Mouse (Mus musculus) embryonic fibroblast, embryonic 13.5 days (primary cell): ENCODE data around the gene Rufy3. TPM values are rescaled to one million over a fixed set of nuclear protein-coding genes. Genes with fewer than 3 reads are reported as not detected.

Source experiments
- H3K27ac ChIP-seq: 2 replicates; pipeline ENCODE4 v1.5.1; 2012; ENCODE audit warnings: low read length, control low read depth, inconsistent platforms; ENCODE audit not compliant: insufficient read depth
- H3K4me1 ChIP-seq: 2 replicates; pipeline ENCODE4 v1.6.1; 2011; ENCODE audit warnings: low read length; ENCODE audit not compliant: control insufficient read depth, insufficient read depth
- H3K4me3 ChIP-seq: 2 replicates; pipeline ENCODE4 v1.5.1; 2011; ENCODE audit warnings: mild to moderate bottlenecking, control low read depth, low read length; ENCODE audit not compliant: insufficient read depth
- CTCF ChIP-seq: IDR thresholded peaks from 2 replicates; pipeline ENCODE4 v1.5.1; 2011; ENCODE audit warnings: mild to moderate bottlenecking, control low read depth, low read length, moderate library complexity, borderline replicate concordance; ENCODE audit not compliant: insufficient read depth
- POLR2A ChIP-seq: IDR thresholded peaks from 2 replicates; pipeline ENCODE4 v1.6.1; 2011; ENCODE audit warnings: low read depth, mild to moderate bottlenecking, control low read depth, low read length, moderate library complexity
- polyA plus RNA-seq: library from polyadenylated mRNA; stranded (reverse); fragments of >200 nt; gene quantifications from 2 replicates; pipeline ENCODE4 v1.2.4, GENCODE M21; 2011; ENCODE audit warnings: low read depth; ENCODE audit not compliant: missing spikeins, insufficient read length

Gene Rufy3
- polyA plus RNA-seq, 1 experiment, result 11.3 TPM

GRCm38 (mm10) chr5:88575506-88576338, 10.9 kb downstream of the Rufy3 start:
- H3K4me3 ChIP-seq, result no peak overlapping the region
- TF ChIP-seq POLR2A (no peak), CTCF (no peak)
- H3K4me1 ChIP-seq, result no peaks in the 10 kb centered on the region
- H3K27ac ChIP-seq, result no peak overlapping the region

DNA sequence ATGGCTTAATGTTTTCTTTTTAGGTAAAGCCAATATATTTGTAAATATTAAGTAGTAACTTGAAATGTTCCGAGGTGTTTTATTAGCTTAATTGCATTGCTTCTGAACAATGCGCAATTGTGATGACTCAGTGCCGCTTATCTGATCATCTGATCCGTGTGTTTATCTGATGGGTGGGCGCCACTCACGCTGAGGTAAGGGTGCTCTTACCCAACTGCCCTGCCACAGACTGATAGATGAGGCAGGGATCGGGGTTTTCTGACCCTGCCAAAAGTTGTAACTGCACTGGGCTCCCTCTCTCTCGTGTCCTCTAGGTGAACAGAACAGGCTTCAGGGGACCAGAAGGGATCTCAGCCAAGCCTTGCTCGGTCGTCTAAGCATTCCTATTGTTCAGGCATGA, 15.8 kb downstream of the Rufy3 start:
- Histone ChIP-seq H3K4me3 (no peak overlapping the region), H3K4me1 (0 out of 2 replicates have a peak, but pooled peaks cover 1% of the 10 kb centered on the region)

DNA sequence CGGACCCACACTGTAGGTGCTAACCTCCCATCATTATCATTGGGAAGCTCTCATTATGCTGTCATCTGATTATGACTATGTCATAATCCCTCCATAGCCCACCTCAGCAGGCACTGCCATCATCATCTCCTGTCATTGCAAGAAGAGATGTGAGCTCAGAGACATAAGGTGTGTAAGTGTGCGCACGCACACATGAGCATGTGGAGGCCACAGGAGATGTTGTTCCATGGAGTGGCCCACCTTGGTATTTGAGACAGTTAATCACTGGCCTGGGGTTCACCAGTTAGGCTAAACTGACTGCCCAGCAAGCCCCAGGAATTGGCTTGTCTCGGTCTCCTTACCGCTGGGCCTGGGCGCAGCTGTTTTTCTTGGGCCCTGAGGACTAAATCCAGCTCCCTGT, 16.5 kb downstream of the Rufy3 start:
- Histone ChIP-seq H3K4me3 (no peak overlapping the region), H3K4me1 (0 out of 2 replicates have a peak, but pooled peaks cover 1% of the 10 kb centered on the region), H3K27ac (no peak overlapping the region)
- TF ChIP-seq CTCF (no peak), POLR2A (no peak)

More for the DNA sequence above, 15.8 kb downstream of the Rufy3 start:
- H3K27ac ChIP-seq, result no peak overlapping the region
- TF ChIP-seq POLR2A, result no peak
- TF ChIP-seq CTCF, result no peak

DNA sequence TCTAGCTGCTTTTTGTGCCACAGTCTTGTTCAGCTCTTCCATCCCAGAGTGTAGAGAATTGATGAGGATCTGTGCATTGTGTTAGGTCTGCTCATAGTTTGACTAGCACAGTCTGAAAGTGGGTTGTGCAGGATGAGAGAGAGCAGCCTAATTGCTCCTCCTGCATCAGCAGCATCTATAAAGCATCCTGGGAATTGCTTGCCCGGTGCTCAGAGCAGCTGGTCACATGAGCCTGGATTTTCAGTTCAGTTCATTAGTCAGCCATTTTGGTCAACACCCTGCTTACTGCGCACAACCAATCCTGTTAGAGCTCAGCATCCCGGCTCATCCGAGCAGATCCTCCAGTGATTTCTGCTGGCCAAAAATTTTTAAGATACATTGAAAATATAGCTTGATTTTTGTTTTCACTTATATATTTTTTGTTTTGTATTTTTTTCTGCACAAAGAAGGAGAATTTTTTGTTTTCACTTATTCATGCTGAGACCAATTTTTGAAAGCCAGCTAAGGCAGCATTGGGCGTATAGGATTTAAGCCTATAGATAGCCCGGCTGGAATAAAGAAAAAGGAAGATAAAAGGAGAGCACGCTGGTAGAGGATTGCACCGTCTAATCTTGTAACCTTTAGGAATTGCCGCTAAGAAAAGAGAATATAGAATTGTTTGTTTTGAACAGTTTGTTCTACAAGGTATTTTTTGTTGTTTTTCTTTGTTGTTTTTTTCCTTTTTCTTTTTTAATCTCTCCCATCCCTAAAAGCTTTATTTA, 18.6 kb downstream of the Rufy3 start:
- no peak for TF ChIP-seq CTCF
- TF ChIP-seq POLR2A, result no peak
- Histone ChIP-seq H3K27ac (no peak overlapping the region), H3K4me1 (0 out of 2 replicates have a peak, but pooled peaks cover 1% of the 10 kb centered on the region), H3K4me3 (no peak overlapping the region)

GRCm38 (mm10) chr5:88584061-88584460, 19.2 kb downstream of the Rufy3 start:
- TF ChIP-seq CTCF (no peak), POLR2A (no peak)
- Histone ChIP-seq H3K4me1 (0 out of 2 replicates have a peak, but pooled peaks cover 1% of the 10 kb centered on the region), H3K27ac (no peak overlapping the region), H3K4me3 (no peak overlapping the region)

DNA sequence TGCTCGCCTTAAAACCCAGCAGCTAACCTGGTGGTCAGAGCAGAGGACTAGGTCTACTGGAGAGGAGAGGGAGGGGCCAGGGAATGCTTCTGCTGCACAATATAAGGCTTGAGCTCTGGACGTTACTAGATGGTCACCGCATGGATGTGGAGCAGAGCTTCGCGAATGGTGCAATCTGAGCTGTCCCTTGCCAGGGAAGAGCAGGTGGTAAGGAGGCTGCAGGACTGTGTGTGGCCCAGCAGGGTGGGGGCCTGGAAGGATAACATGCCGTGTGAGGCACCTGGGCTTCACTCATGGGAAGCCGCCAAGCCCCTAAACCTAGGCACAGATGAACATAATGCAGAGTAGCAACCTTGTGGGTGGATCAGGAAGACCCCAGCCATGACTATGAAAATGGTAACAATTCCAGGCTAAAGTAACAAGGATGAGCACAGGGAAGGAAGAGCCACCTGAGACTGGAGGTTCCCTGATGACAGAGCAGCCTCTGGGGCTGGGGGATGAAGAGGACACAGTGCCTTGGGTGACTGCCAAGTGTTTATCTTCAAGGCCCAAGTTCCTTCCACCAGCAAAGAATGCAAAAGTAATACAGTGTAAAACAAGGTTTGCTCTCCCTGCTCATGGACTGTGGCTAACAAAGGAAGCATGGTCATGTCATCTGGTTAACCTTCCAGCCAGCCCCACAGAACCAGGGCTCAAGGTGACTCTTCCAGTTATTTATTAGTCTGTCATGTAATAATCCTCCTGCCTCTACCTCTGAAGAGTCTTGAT, 21.8 kb downstream of the Rufy3 start:
- Histone ChIP-seq H3K4me1 (0 out of 2 replicates have a peak, but pooled peaks cover 1% of the 10 kb centered on the region), H3K4me3 (no peak overlapping the region), H3K27ac (no peak overlapping the region)
- TF ChIP-seq POLR2A (no peak), CTCF (no peak)

- TF ChIP-seq CTCF (no peak), POLR2A (no peak)
- Histone ChIP-seq H3K4me1 (0 out of 2 replicates have a peak, but pooled peaks cover 1% of the 10 kb centered on the region), H3K27ac (no peak overlapping the region), H3K4me3 (no peak overlapping the region)
Measured at GRCm38 (mm10) chr5:88587211-88587934, 22.5 kb downstream of the Rufy3 start.

GRCm38 (mm10) chr5:88588481-88588880, 23.6 kb downstream of the Rufy3 start:
- Histone ChIP-seq H3K27ac (no peak overlapping the region), H3K4me3 (no peak overlapping the region), H3K4me1 (0 out of 2 replicates have a peak, but pooled peaks cover 1% of the 10 kb centered on the region)
- no peak for TF ChIP-seq POLR2A
- no peak for TF ChIP-seq CTCF

GRCm38 (mm10) chr5:88593421-88594172, 28.8 kb downstream of the Rufy3 start:
- TF ChIP-seq CTCF (no peak), POLR2A (no peak)
- Histone ChIP-seq H3K4me1 (no peaks in the 10 kb centered on the region), H3K4me3 (no peak overlapping the region), H3K27ac (no peak overlapping the region)
